Mouse (Mus musculus) cerebellum, postnatal 25 days (tissue): ENCODE results near the gene Tbc1d4.

ENCODE experiments used
- DNase-seq, 2 experiments: peaks; one replicate each; pipeline ENCODE4 v3.0.0; 2021; ENCODE audit warnings: mixed read lengths in 2 of 2

The Tbc1d4 gene

DNA sequence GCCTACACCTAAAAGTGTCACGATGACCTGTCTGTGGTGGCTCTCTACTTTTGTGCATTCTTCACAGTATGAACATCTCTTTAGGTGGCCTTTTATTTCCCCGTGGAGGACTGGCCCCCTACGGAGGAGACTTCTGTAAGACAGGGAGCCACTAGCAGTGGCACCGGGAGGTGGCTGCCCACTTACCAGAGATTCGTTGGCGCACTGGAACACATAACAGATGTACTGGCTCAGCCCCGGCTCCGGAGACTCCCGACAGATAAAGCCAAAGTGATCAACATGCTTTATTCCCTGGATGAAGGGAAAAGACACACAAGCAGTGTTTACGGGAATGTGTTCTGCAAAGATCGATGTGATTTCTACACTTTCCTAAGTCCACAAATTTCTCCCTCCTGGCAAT, 108.2 kb downstream of the Tbc1d4 start:
- DNase-seq: peak; percentile 50

DNA sequence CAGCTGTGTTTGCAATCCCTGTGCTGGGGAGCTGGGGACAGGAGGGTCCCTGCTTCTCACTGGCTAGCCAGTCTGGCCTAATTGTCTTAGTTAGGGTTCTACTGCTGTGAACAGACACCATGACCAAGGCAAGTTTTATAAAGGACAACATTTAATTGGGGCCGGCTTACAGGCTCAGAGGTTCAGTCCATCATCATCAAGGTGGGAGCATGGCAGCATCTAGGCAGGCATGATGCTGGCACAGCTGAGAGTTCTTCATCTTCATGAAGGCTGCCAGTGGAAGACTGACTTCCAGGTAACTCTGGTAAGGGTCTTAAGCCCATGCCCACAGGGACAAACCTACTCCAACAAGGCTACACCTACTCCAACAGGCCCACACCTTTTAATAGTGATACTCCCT, 109.2 kb downstream of the Tbc1d4 start:
- DNase-seq: no peak

DNA sequence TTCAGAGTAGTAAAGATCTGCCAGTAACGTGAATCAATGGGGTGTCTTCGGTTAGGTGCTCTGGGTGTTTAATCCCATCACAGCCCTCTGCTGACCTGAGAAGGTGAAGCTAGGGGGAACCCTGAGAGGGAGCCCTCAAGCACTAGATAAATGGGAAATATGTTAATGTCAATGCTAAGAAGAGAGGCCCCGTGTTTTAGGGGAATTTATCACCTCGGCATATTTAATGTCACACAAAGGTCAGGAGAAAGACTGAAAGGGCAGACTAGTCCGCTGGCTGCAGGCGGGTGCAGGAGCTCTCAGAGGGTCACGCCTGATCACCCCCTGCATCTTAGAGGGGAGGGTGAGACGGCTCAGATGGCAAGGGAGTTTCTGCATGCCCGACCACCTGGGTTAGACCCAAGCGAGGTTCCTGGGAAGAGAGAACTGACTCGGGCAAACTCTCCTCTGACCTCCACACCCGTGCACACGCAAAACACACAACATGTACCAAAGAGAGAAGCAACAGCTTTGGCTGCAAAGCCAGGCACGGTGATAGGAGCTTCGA, 120.7 kb downstream of the Tbc1d4 start:
- no peak for DNase-seq

DNA sequence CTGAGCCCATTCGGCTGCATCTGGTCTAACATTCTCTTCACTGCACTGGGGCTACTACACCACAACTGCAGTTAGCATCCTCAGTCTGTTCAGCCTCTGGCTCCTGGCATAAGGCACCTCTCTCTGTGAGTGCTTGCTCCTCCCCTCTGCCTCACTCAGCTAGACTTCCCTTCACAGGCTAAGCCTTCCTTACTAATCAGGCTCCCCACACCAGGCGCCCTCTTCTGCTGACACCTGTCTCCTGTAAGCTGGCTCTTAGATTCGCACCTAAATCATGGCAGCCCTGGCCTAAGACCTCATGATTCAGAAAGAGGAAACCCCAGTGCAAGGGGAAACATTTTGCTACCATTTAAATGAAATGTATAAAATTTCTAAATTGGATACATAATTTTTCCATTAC, 122.4 kb downstream of the Tbc1d4 start:
- no peak for DNase-seq

DNA sequence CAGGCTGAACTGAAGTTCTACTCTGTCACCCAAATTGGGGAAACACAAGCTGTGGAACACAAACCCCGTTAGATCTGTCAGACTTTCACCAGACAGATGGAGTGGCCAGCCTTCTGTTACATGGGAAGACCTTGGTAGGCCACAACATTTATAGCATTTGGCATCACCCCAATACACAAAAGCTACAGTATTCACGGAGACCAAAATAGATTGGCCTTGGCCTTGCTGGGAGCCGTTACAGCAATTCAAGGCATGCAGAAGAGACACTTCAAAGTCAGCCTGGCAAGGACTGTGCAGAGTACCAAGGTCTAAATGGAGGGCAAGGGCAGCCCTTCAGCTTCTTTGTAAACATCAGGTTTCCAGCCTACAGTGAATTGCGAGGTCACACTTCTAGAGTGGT, 125.8 kb downstream of the Tbc1d4 start:
- DNase-seq: peak; percentile 29 to 51

DNA sequence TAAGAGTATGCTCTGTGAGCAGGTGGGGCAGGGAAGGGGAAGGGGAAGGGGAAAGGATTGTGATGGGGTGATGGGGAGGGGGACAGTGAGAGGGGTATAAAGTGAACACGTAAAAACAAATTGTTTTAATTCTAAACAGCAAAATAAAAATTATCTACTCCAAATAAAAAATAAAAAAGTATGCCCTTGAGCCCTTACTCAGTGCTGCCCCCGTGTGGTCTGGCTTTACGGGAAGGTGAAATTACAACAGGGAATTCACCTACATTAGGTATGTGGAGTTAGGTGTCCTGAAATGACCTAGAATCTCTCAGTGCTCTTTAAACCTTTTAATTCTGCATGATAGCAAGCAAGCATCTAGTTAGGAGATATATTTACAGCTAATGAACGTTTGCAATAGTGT, 126.7 kb downstream of the Tbc1d4 start:
- peak; percentile 40 to 72 for DNase-seq

DNA sequence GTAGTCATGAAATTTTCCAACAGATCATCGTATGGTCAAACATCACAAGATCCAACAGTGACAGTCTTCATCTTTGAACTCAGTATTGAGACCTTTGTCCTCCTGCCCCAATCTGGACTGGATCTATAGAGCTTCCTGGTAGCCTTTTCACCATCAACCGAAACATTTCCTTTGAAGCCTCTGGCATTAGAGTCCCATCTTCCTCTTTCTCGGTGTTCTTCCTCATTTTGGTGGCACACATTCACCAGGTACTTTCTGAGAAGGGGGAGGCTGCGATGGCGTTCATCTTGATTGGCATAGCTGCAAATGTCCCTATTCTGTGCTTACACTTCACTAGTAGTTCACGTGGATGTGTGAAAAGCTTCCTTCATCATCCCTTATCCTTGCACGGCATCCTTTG, 127.8 kb downstream of the Tbc1d4 start:
- no peak for DNase-seq

DNA sequence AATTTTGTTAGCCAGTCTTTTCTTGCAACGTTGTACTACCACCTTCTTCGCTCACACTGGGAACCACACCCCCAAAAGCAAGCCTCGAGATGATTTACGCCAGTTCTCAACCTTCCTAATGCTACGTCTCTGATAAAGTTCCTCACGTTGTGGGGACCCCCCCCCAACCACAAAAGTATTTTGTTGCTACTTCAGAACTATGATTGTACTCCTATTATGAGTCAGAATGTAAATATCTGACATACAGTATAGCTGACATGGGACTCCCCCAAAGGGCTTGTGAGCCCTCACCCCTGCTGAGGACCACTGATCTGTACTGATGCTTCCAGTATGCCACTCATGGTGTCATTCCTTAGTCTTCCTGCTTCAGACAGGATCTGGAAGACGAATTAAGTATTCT, 128.4 kb downstream of the Tbc1d4 start:
- DNase-seq: no peak

DNA sequence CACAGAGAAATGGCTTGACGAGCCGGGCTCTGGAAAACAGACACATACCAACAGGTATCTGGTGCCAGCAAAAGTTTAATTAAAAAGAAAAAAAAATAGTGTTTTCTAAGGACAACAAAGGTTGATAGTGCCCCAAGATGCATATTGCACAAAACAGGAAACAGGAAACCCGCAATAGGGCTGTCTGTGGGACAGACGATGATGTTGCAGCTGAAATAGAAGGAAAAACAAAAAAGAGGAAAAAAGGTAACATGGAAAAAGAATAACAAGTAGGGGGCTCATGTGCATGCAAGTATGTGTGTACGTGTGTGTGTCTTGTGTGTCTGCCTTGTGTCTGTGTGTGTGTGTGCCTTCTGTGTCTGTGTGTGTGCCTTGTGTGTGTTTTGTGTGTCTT, 131.2 kb downstream of the Tbc1d4 start:
- no peak for DNase-seq

DNA sequence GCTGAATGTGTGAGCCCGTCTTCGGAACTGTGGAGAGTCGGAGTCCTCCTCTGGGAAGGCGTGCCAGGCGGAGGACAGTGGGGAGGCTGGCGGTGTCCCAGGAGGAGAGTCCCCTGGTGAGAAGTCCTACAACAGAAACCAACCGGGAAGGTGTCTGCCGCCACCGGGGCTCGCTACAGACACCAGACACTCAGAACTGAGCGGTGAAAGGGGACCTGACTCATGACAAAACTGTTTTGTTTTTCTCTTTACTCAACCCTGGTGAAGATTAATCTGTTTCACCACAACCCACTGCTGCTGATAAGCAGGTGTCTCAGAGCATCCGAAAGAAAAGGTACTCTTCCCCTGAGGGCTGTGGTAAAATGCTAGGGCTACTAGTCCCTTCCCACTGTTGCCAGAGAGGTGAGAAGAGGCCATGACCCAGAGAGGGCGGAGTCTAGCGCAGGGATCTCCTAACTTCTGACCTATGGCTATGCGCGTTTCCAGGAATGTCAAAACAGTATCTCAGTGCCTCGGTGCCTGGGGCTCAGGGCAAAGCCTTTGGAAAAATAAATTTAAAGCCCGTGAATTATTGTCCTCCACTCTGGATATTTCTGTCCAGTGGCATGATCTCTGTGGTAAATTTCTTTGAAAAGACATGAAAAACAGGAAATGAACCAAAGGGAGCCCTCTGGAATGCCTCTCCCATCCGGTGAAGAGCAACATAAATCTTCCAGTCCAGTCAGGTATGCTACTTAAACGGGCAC, 131.7 kb downstream of the Tbc1d4 start:
- DNase-seq: peak in 1 of 2 experiments; percentile 20

DNA sequence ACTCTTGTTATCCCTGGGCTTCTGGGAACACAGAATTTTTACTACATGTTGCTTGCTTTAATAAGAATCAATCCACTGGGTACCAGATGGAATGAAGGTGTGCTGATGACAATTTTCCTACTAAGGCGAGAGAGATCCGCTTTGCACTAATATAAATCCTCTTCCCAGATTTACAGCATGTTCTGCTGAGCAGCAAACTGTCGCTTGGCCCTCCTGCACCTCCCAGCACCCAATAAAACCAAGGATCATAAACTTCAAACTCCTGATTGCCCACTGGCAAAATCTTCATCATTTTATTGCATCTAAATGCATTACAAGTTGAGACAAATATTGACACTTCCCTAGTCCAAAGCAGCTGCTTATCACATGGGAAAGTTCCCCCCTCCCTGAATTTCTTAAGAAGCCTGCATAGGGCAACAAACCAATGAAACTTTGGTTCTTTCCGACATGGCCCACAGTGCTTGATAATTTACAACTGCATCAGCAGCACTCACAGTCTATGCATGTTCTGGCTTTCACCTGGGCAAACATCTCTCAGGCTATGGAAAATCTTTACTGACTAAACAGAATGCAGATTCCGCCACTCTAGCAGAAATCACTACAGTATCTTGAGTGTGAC, 139.4 kb downstream of the Tbc1d4 start:
- no peak for DNase-seq

DNA sequence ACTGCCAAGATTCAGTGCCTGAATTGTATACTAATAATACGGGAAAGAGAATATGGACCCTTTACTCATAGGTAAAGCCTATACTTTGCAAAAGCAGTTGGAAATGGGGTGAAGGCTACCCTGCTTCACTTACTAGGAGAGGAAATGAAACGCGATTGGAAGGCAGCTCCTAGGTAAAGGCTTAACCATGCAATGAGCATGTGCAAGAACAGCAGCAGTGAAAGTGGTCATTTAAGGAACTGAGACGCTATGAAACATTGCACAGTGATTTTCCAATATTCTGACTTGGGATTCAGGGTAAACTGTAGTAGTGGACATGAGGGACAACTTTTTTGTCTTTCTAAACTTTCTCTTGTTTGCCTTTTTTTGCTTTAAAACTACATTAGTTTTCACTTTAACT, 140.8 kb downstream of the Tbc1d4 start:
- no peak for DNase-seq

DNA sequence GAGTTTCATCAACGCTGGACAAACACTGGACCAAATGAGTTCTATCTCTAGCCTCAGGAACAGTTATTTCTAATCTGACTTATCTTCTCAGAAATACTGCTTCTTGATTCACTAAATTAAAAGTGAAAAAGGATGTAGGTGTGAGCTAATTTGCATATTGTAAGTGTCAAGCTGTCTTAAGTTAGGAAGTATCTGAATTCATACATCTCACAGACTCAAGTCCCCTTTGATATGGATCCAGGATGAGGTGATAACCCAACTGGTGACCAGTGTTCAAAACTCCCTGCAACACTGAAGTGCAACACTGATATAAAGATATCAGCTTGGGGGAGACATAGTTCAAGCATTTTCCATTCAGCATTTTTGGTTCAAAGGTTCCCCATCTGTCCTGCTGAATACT, 141.5 kb downstream of the Tbc1d4 start:
- DNase-seq: no peak

DNA sequence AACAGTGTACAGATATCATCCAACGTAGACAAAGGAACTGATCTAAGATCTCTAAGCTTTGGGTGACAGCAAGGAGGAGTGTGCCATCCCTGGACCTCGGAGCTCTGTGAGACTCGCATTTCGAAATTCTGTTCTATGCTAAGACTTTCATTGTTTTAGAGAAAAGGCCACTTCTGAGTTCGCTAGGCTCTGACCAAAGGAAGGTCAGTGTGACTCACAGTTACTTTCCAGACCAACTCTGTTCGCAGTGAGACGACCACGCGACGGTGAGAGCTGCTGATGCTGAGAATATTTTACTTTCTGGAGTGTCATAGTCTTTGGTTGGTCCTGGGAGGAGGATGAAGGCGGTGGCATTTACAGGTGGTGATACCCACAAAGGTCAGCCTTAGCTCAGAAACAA, 142.5 kb downstream of the Tbc1d4 start:
- DNase-seq: no peak

DNA sequence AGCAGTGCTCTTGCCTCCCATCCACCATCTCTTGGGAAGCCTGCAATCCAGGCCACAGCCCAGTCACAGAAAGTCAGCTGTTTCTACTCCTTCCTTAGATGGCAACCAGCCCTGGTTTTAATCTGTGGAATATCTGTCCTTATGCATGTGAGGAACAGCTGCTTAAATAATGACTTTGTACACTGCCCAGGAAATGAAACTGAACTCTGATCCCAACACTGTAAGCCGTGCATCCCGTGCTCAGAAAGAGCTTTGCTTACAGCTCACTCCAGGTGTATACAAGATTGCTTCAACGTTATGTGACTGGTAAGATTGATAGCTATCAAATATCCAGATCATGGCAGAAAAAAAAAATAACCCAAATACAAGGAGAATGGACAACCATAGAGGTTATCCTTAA, 143.1 kb downstream of the Tbc1d4 start:
- DNase-seq: no peak

DNA sequence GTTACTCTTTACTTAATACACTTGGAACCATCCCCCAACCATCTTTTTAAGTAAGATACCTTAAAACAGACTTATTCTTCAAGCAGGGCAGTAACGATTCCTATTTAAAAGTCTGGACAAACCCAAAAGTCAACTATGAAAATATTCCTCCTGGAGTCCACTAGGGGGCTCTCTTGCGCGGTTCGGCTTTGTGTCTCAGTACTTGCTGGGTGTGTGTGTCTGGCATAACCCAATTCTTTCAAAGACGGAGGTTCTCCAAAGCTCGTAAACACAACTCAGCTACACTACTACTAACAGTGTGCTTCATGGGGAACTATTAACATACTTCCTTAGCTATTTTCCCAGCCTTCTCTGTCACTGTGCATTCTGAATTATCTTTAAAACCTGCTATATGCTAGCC, 148.2 kb downstream of the Tbc1d4 start:
- peak; percentile 68 to 79 for DNase-seq

DNA sequence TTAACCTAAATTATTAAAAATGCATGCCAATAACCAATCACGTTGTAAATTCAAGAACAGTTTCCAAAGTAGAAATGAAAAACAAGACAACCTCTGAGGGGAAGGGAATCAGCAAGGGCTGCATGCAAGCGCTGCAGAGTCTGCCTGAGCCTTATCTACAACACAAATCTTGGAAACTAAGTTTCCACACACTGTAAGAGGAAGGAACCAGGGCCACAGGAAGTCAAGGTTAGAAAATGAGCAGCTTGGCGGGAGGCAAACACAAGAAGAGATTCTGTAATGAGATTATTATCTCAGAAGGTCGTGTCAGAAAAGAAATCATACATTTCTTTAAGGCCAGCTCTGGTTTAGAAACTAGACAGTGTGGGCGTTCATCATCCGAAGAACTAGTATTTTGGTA, 156.1 kb downstream of the Tbc1d4 start:
- no peak for DNase-seq

DNA sequence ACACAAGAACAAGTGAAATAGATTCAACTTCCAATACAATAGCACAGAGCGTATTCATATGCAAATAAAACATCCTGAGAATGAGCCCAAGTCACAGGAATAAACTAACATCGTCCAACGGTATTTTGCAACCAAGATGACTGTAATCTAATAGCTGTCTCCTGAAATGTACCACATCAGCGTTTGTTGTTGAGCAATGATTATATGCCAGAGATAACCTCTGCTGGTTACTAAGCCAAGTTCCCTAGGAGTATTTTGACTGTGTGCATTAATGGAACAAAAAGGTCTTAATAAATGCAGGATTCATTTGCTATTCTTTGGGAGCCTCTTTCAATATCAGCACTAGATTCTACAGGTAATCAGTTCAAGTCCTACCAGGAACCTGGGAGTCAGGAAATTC, 161.1 kb downstream of the Tbc1d4 start:
- DNase-seq: no peak

DNA sequence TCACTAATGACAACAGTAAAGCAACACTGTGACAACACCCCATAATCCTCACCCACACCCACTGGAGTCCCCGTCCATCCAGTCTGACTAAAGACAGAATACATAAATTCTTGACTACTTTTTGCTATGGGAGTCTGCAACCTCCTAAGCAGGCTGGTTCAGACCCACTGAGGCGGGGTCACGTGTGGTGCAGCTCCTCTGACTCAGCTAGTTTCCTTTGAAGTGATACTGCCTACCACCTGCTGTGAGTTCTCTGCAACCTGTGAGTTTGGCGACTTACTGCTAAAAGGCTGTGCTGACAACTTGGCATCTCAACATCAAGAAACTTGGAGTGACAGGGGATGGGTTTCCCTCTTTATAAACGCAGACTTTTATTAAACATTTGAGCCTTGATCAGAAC, 163.8 kb downstream of the Tbc1d4 start:
- no peak for DNase-seq

DNA sequence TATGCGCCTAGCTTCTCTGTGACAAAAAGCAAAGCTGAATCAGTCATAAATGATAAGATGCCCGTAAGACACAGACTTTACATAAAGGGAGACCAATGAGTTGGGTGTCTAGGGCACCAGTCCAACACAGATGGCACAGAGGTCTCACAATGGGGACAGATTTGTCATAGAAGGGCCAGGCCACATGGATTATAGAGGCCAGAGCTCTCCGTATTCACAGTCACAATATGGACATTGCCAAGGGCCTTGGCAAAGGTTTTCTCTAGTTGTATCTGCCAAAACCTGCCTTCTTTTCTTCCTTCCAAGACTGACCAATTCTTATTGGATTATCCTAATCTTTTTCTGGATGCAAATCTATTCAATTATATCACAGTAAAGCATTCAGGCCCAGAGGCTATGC, 171.1 kb downstream of the Tbc1d4 start:
- DNase-seq: peak; percentile 76 to 88

DNA sequence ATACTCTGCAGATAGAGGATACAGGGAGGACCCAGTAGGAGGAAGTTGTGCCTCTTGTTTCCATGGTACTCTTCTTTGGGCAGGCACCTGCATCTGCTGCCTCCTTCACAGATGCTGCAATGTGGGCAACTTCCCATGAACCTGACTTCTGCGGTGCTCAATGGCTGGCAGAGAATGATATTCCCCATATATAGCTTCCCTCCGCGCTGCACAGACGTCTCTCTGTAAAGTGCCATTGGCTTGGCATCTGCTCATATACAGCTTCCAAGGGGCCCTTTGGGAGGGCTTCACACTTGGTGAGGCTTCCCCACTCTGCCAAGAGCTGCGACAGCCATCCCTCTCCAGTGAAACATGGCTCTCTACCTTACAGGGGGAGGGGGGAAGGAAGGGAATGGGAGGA, 178.5 kb downstream of the Tbc1d4 start:
- no peak for DNase-seq

DNA sequence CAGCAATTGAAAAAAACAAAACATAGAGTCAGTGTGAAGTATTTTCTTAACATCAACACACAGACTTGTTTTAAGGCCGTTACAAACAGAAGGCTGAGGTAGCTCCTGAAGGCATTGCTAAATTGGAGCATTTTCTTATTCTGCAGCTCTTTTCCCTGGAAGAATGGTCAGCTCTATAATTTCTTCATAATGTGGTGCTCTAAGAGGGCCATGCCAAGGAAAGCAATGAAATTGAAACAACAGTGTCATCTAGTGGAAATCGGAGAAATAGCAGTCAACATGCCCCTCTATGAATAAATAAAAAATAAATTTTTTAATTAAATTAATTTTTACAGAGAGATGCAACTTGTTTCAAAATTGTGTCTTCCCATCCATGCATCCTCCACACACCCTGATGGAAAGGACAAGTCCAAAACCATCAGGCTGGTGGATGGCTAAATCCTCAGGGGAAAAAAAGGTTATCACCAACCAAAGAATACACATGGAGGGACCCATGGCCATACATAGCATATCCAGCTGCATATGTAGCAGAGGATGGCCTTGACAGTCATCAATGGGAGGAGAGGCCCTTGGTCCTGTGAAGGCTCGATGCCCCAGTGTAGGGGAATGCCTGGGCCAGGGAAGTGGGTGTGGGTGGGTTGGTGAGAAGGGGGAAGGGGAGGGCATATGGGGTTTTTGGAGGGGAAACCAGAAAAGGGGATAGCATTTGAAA, 180.0 kb downstream of the Tbc1d4 start:
- DNase-seq: no peak

DNA sequence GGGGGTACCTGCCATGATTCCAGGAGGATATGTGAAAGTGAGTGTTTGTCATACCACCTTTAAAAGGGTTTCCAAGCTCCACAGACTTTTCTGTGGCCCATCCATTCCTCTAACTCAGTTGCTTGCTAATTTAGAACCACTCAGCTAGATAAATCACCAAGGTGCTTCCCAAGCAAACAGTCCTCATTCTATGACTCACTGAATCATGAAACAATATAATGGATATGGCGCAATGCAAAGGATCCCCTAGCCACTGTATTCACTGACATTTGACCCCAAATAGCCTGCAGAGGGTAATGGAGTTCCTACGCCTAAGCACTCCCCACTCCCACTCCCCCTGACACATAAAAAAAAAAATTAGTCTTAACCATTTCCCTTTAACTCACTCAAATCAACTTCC, 191.3 kb downstream of the Tbc1d4 start:
- no peak for DNase-seq
